Mouse (Mus musculus): ENCODE results near the gene Gm20532. TPM values are rescaled to one million over a fixed set of nuclear protein-coding genes. Genes with fewer than 3 reads are reported as not detected.
A peak's percentile ranks its signal among the peaks of the same experiment; 100 is the strongest.

Gm20532 gene
- polyA plus RNA-seq, 1 experiment, result not detected

- H3K27ac ChIP-seq (replicated peaks; ENCODE audit: low read depth, low read length), result no peak overlapping the region
- peaks cover 27% of the 10 kb centered on the region for H3K4me1 ChIP-seq (ENCODE audit: control insufficient read depth, insufficient read depth, insufficient read length, low read length)
These were observed 29.9 kb upstream of the Gm20532 start for GRCm38 (mm10) chr2:26556535-26556993.

GRCm38 (mm10) chr2:26560506-26560905 lies 25.9 kb upstream of the Gm20532 start:
- Histone ChIP-seq H3K4me3 (ENCODE audit: insufficient read depth, low read depth, low read length) (no peak overlapping the region), H3K27ac (replicated peaks; ENCODE audit: low read depth, low read length) (no peak overlapping the region), H3K4me1 (ENCODE audit: control insufficient read depth, insufficient read depth, insufficient read length, low read length) (peaks cover 3% of the 10 kb centered on the region)

More at GRCm38 (mm10) chr2:26556535-26556993, 29.9 kb upstream of the Gm20532 start:
- H3K4me3 ChIP-seq (ENCODE audit: insufficient read depth, low read depth, low read length), result no peak overlapping the region

- no peak overlapping the region for H3K4me3 ChIP-seq (ENCODE audit: insufficient read depth, low read depth, low read length)
- no peak overlapping the region for H3K27ac ChIP-seq (replicated peaks; ENCODE audit: low read depth, low read length)
These were observed 25.0 kb upstream of the Gm20532 start for GRCm38 (mm10) chr2:26561351-26562016.

GRCm38 (mm10) chr2:26566221-26566620 lies 20.2 kb upstream of the Gm20532 start:
- Histone ChIP-seq H3K27ac (replicated peaks; ENCODE audit: low read depth, low read length) (peak overlapping the region; percentile 33; the same call in 1 of the 2 replicates), H3K4me1 (ENCODE audit: control insufficient read depth, insufficient read depth, insufficient read length, low read length) (0 out of 2 replicates have a peak, but pooled peaks cover 3% of the 10 kb centered on the region), H3K4me3 (ENCODE audit: insufficient read depth, low read depth, low read length) (no peak overlapping the region)

More at GRCm38 (mm10) chr2:26561351-26562016, 25.0 kb upstream of the Gm20532 start:
- no peaks in the 10 kb centered on the region; the same call in 1 of the 2 replicates for H3K4me1 ChIP-seq (ENCODE audit: control insufficient read depth, insufficient read depth, insufficient read length, low read length)

GRCm38 (mm10) chr2:26570034-26570433 lies 16.4 kb upstream of the Gm20532 start:
- Histone ChIP-seq H3K4me3 (ENCODE audit: insufficient read depth, low read depth, low read length) (peak overlapping the region; percentile 44), H3K27ac (replicated peaks; ENCODE audit: low read depth, low read length) (peak overlapping the region; percentile 99), H3K4me1 (ENCODE audit: control insufficient read depth, insufficient read depth, insufficient read length, low read length) (peaks cover 22% of the 10 kb centered on the region)

GRCm38 (mm10) chr2:26571400-26571799 lies 15.0 kb upstream of the Gm20532 start:
- Histone ChIP-seq H3K27ac (replicated peaks; ENCODE audit: low read depth, low read length) (peak overlapping the region; percentile 99), H3K4me3 (ENCODE audit: insufficient read depth, low read depth, low read length) (peak overlapping the region; percentile 44), H3K4me1 (ENCODE audit: control insufficient read depth, insufficient read depth, insufficient read length, low read length) (peaks cover 25% of the 10 kb centered on the region)

- peak overlapping the region; percentile 99 for H3K27ac ChIP-seq (replicated peaks; ENCODE audit: low read depth, low read length)
- peak overlapping the region; percentile 44 for H3K4me3 ChIP-seq (ENCODE audit: insufficient read depth, low read depth, low read length)
These were observed 14.6 kb upstream of the Gm20532 start for GRCm38 (mm10) chr2:26571826-26572225.

GRCm38 (mm10) chr2:26573396-26573795 lies 13.0 kb upstream of the Gm20532 start:
- peaks cover 36% of the 10 kb centered on the region for H3K4me1 ChIP-seq (ENCODE audit: control insufficient read depth, insufficient read depth, insufficient read length, low read length)
- H3K4me3 ChIP-seq (ENCODE audit: insufficient read depth, low read depth, low read length), result no peak overlapping the region

More at GRCm38 (mm10) chr2:26571826-26572225, 14.6 kb upstream of the Gm20532 start:
- peaks cover 29% of the 10 kb centered on the region for H3K4me1 ChIP-seq (ENCODE audit: control insufficient read depth, insufficient read depth, insufficient read length, low read length)

GRCm38 (mm10) chr2:26573807-26574206 lies 12.6 kb upstream of the Gm20532 start:
- H3K4me1 ChIP-seq (ENCODE audit: control insufficient read depth, insufficient read depth, insufficient read length, low read length), result peaks cover 38% of the 10 kb centered on the region
- H3K27ac ChIP-seq (replicated peaks; ENCODE audit: low read depth, low read length), result peak overlapping the region; percentile 99
- no peak overlapping the region for H3K4me3 ChIP-seq (ENCODE audit: insufficient read depth, low read depth, low read length)

More at GRCm38 (mm10) chr2:26573396-26573795, 13.0 kb upstream of the Gm20532 start:
- peak overlapping the region; percentile 99 for H3K27ac ChIP-seq (replicated peaks; ENCODE audit: low read depth, low read length)

- Histone ChIP-seq H3K4me1 (ENCODE audit: control insufficient read depth, insufficient read depth, insufficient read length, low read length) (peaks cover 43% of the 10 kb centered on the region), H3K27ac (replicated peaks; ENCODE audit: low read depth, low read length) (peak overlapping the region; percentile 99), H3K4me3 (ENCODE audit: insufficient read depth, low read depth, low read length) (no peak overlapping the region)
These were observed 11.6 kb upstream of the Gm20532 start for GRCm38 (mm10) chr2:26574862-26575261.

GRCm38 (mm10) chr2:26575378-26575777 lies 11.1 kb upstream of the Gm20532 start:
- peaks cover 47% of the 10 kb centered on the region for H3K4me1 ChIP-seq (ENCODE audit: control insufficient read depth, insufficient read depth, insufficient read length, low read length)
- peak overlapping the region; percentile 32 for H3K4me3 ChIP-seq (ENCODE audit: insufficient read depth, low read depth, low read length)
- H3K27ac ChIP-seq (replicated peaks; ENCODE audit: low read depth, low read length), result peak overlapping the region; percentile 99

- Histone ChIP-seq H3K4me1 (ENCODE audit: control insufficient read depth, insufficient read depth, insufficient read length, low read length) (peaks cover 47% of the 10 kb centered on the region), H3K4me3 (ENCODE audit: insufficient read depth, low read depth, low read length) (peak overlapping the region; percentile 32), H3K27ac (replicated peaks; ENCODE audit: low read depth, low read length) (peak overlapping the region; percentile 100)
These were observed 10.6 kb upstream of the Gm20532 start for GRCm38 (mm10) chr2:26575865-26576264.

- Histone ChIP-seq H3K4me3 (ENCODE audit: insufficient read depth, low read depth, low read length) (peak overlapping the region; percentile 10; the same call in 1 of the 2 replicates), H3K27ac (replicated peaks; ENCODE audit: low read depth, low read length) (peak overlapping the region; percentile 100)
These were observed 10.0 kb upstream of the Gm20532 start for GRCm38 (mm10) chr2:26576462-26576861.

GRCm38 (mm10) chr2:26578369-26578768 lies 8.1 kb upstream of the Gm20532 start:
- Histone ChIP-seq H3K4me1 (ENCODE audit: control insufficient read depth, insufficient read depth, insufficient read length, low read length) (peaks cover 35% of the 10 kb centered on the region), H3K4me3 (ENCODE audit: insufficient read depth, low read depth, low read length) (peak overlapping the region; percentile 50), H3K27ac (replicated peaks; ENCODE audit: low read depth, low read length) (peak overlapping the region; percentile 100)

More at GRCm38 (mm10) chr2:26576462-26576861, 10.0 kb upstream of the Gm20532 start:
- H3K4me1 ChIP-seq (ENCODE audit: control insufficient read depth, insufficient read depth, insufficient read length, low read length), result peaks cover 47% of the 10 kb centered on the region

GRCm38 (mm10) chr2:26579714-26580113 lies 6.7 kb upstream of the Gm20532 start, which contains the start of gene Egfl7:
Gene Egfl7, plus strand, starts transcription at chr2:26580014.
- H3K4me3 ChIP-seq (ENCODE audit: insufficient read depth, low read depth, low read length), result peak within 1 kb of the TSS; percentile 45
- H3K4me1 ChIP-seq (ENCODE audit: control insufficient read depth, insufficient read depth, insufficient read length, low read length), result peaks cover 31% of the 10 kb centered on the region
- H3K27ac ChIP-seq (replicated peaks; ENCODE audit: low read depth, low read length), result peak within 1 kb of the TSS; percentile 99

Measured in brown adipose tissue, adult 24 weeks (tissue).